Mouse (Mus musculus) left cerebral cortex, adult 18-20 months (tissue): ENCODE data around the gene Prdx3. TPM values are rescaled to one million over a fixed set of nuclear protein-coding genes. Genes with fewer than 3 reads are reported as not detected.

Experiments
- DNase-seq, 2 experiments: peaks; one replicate each; pipeline ENCODE4 v3.0.0; 2021 to 2022; ENCODE audit warnings: low spot score in 2 of 2, mixed read lengths in 1 of 2
- long read RNA-seq, 2 experiments: library from polyadenylated mRNA; stranded (forward); transcript quantifications; one replicate each; pipeline ENCODE4 v2.0.0; 2021
- total RNA-seq, 2 experiments: library from RNA; stranded (reverse); gene quantifications; 2 replicates each; pipeline ENCODE4 v1.2.3; 2021

The Prdx3 gene
- 10 to 100 TPM; 71.2 to 75.6 TPM for total RNA-seq
- long read RNA-seq, experiment 1, transcript Prdx3-201 (7 exons, 1,478 nt), result major isoform, 78 of 82 reads
- long read RNA-seq, experiment 1, partial matches to known transcripts, result 1 of 82 reads
- long read RNA-seq, experiment 1, other reads (novel, unspliced or antisense), result 3 of 82 reads
- long read RNA-seq, experiment 2, transcript Prdx3-201 (7 exons, 1,478 nt), result major isoform, 86 of 93 reads
- long read RNA-seq, experiment 2, partial matches to known transcripts, result 3 of 93 reads
- long read RNA-seq, experiment 2, other reads (novel, unspliced or antisense), result 4 of 93 reads

DNA sequence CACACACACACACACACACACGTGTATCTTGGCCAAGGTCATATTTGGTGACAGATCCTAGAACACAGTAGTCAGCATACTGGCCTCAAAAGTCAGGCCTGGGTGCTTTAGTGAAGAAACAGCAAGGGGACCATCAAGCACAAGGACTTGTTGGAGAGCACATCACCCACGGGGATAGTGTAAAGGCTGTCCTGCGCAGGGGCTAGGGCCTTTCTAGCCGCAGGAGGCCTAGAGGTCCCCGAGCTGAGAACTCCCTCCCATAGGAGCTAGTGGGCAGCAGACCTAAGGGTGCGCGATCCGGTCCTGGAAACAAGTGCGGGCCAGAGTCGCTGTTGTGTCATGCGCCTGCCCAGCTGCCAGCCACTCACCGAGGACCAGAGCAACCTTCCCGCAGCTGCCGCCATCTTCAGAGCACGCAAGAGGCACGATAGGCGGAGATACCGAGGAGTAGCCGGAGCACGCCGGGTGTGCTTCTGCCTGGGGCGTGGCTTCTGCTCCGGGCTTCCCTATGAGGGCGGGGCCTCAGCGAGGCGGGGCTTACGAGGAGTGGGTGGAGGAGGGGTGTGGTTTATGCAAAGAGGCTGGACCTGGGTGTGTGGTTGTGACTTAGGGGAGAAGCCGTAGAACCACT lies at the start of gene Prdx3:
Prdx3 (minus strand) TSS at position 493 of the 631 bp plus-strand sequence.
- peak; percentile 91 to 94 for DNase-seq

DNA sequence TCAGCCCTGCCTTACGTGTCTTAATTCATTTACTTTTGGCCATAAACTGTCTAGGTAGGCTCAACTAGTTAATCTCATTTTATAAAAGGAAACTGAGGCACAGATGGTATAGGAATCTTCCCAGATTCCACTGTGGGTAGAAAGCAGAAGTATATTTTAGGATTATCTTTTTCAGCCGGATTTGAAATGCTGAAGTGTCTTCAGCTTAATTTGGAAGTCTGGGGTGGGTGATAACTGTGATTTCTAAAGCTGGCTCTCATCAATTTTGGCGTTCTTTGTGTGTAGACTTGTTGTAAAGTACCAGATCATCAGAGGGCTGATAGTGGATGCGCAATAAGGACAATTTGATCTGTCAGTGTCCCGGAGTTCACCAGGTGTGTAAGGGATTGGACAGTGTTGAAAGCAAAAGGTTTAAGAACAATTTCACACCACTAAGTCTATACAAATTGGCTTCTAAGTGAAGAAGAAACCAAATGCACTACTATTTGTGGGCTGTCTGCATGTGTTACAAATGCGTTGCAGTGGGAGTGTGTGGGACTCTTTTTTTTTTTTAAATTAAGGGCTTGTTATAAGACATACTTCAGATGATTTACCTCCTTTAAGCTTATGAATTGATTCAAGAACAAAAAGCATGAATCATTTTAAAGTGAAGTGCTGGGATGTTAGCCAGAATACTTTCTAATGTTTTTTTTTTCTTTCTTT lies 42.7 kb upstream of the Prdx3 start:
- peak in 1 of 2 experiments; percentile 5 for DNase-seq

DNA sequence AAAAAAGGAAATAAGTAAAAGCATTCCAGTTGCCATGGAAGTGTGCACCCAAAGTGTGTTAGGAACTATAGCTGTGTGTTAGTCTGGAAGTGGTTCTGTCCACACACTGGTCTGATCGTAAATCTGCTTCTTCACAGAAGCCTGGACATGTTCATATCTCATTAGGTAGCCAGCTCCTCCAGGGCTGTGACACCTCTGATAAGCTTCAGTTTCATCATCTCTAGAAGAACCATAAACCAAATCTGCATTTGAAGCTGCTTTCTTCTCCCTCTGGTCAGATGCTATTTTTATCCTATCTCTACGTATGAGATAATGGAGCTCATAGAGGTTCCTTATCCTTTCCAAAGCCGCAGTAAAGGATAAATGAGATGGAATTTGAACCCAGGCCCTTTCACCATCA lies 41.5 kb upstream of the Prdx3 start:
- no peak for DNase-seq

DNA sequence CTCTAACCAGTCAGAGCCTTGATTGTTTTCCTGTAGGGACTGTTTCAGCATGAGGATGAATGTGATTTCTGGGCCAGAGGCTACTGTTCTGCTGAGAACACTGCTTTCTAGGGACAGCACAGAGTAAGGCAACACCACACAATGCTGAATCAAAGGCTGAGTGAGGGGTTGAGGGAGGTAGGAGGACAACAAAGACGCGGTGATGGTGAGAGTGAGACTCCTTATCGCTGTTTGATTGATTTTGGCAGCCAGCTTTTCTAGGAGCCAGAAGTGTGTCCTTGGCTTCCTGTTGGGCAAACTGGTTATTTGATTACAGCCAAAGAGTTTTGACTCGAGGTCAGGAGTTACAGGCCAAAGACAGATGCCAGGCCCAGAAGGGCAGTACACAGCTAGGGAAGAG lies 40.9 kb upstream of the Prdx3 start:
- DNase-seq, result no peak

DNA sequence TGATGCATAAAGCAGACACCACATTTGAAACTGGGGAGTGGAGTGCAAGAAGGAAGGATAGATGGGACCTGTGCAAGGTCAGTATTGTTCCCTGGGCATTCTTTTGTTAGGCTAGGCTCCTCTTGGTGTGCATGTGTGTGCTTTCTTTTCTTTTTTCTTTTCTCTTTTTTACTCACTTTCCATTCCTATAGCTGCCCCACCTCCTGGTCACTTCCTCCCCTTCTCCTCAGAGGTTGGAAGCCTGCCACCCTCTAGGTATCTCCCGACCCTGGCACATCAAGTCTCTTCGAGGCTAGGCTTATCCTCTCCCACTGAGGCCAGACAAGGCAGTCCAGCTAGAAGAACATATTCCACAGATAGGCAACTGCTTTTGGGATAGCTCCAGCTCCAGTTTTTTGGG lies 37.3 kb upstream of the Prdx3 start:
- DNase-seq, result no peak

DNA sequence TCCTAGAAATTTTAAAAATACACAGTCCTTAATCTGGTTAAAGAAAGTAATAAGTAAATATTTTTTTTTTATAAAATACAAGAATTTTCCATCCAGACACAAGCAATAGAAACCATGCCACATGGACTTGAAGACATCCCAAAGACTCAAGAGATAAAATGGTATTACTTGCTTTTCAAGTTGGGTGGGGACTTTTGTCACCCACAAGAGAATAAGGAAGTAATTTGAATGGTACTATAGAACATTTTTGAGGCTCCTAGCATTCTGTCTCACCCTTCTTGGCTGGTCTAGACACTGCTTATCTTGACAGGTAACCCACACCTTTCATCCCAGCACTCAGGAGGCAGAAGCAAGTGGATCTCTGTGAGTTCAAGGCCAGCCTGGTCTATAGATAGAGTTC lies 35.9 kb upstream of the Prdx3 start:
- no peak for DNase-seq

DNA sequence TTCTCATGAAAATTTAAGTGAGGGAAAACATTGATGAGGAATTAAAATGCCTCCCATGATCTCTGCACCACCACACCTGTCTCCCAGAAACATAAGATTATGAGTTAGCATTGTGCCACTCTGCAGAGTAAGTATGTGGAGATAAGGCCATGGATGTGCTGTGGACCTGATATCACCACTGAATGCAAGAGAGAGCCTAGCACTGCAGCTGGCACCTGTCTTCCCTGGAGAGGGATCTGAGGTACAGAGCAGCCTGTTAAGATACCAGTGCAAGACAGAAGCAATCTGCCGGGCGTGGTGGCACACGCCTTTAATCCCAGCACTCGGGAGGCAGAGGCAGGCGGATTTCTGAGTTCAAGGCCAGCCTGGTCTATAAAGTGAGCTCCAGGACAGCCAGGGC lies 31.1 kb upstream of the Prdx3 start:
- DNase-seq, result no peak

DNA sequence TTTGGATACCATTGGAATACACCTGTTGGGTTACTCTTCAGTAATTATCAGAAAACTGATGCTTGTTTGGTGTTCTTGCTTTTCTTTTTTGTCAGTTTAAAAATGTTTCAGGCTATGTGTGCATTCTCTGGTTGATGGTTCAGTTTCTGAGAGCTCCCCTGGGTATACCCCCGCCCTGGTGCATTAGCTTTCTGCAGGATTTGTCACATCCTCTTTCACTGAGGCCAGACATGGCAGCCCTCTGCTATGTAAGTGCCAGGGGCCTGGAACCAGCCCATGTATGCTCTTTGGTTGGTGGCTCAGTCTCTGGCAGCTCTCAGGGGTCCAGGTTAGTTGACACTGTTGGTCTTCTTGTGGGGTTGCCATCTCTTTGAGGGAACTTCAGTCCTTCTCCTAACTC lies 29.6 kb upstream of the Prdx3 start:
- DNase-seq, result no peak

DNA sequence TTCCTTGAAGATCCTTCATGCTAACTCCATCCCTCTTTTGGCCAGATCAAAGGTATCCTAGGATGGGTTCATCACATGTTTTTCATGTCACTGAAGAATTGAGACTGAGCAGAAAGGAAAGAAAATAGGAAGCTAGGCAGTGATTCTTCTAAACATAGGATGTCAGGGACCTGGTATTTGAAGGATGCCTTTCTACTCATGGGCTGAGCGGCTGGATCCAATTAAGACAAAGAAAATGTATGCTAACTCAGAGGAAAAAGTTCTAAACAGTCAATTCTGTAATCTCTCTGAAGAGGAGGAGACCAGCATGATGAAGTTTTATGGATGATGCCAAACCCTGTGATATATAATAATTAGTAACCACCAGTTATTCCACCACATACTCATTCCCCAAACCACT lies 28.8 kb upstream of the Prdx3 start:
- no peak for DNase-seq

DNA sequence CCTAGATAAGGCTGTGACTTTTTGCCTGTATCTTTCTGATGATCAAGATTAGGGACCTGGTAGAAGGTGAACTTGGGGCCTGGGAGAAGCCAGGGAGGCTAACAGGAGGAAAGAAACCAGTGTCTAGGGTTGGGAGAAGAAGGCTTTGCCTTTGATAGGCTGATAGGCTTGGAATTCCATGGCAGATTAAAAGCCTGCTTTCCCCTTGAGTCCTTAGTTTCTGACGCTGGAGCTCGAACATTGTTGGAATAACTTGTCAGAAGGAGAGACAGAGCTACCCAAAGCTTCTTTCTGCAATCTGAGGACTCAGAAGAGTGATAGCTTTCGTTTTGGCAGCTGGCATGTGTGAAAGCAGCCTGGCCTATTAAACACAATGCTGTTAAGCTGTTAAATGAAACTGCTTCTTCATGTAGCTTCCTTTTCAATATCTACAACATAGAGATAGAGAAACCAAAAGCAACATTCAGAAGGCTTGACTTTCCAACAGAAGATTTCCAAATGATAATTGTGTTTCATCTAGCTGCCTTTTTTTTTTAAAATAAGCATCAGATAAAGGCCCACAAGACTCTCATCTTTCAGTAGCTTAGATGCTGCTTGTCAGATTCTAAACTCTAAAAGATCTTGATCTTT lies 21.0 kb upstream of the Prdx3 start:
- DNase-seq, result no peak

DNA sequence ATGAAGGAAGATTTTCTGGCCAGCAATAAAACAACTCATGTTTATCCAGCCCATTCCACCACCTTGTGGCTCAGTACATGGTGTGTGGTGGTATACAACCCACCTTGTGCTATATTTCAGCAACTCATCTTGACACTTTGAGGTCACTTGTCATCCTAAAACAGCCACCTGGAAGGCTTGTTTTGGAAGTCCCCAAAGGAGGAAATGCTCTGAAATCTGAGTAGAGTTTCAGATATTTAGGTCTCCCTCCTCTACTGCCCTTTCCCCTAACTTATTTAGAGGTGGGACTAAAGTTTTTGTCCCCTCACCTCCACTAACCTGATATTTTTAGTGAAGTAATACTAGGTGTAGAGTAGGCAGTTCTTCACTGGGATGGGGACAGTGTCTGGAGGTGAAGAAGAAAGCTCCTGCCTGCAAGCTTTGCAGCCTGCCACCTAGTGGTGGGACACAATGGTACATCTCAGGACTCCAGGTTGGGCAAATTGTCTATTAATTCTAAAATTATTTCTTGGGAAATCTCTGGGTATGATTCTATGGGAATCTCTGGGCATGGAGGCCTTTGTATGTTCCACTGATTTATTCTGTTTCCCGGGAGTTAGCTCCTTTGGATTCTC lies 17.7 kb upstream of the Prdx3 start:
- DNase-seq, result peak; percentile 66 to 75

DNA sequence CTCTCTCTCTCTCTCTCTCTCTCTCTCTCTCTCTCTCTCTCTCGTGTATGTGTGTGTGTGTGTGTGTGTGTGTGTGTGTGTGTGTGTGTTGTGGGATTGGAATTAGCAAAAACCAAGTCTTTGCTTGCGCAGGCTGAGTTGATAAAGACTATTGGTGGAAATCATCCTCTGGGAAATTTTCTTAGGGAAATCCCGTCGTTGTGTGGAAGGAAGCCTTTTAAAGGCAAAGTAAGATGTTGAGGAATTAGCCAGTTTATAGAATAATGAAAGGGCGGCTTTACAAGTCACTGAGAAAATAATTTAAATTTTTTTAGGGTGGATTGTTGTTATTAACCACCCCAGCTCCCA lies 16.7 kb upstream of the Prdx3 start:
- DNase-seq, result no peak

DNA sequence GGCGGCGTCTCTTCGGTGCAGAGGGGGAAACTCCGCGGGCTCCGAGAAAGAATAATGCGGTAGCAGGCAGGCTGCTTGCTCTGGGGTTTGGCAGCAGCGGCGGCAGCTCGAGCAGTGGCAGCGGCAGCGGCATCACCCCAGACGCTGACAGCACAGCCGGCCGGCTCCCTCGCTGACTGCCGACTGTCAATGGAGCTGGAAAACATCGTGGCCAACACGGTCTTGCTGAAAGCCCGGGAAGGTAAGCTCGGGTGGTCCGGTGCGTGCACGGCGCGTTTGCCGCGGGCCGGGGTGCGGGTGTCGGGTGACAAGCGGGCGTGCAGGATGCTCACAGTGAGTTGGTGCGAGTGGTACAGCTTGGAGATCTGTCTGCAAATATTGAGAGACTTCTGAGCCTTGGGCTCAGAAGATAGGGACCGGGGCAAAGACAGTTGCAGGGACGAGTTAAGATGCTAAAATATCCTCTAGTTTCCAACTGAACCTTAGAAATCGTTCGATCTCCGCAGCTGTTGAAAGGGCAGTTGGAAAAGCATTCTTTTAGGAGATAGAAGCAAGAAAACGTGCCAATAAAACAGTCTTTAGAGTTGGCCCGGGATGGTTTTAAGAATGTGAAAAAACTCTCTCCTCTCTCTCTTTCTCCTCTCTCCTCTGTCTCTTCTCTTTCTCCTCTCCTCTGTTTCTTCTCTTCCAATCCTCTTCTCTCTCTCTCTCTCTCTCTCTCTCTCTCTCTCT lies 16.2 kb upstream of the Prdx3 start:
- peak in 1 of 2 experiments; percentile 42 for DNase-seq

DNA sequence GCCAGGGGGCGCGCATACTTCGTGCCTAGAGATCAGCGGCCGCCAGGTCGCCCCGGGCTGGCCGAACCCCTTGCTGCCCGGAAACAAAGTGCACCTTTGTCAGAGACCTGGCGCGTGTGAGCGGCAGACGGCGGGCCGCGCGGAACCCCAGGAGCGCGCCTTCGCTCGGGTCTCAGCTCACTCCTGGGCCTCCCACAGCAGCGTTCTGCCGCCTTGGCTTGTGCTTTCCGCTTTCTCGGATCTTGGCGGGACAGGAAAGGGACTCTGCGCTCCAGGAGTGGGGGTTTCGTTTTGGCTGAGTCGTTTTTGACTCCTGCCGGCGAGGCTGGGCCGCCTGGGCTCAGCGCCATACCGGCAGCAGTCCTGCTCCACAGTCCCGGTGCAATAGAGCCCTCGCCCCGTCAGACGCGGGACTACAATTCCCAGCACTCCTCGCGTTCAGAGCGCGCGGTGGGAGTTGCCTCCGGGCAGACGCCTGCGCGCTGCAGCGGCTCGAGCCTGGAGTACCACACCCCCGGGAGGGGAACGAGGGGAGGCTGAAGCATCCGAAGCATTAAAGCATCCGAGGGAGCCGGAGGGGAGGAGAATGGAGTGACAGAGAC lies 15.5 kb upstream of the Prdx3 start, which contains the start of gene Grk5:
Grk5 (plus strand) TSS at position 36 of the 602 bp plus-strand sequence.
- peak; percentile 93 to 95 for DNase-seq

DNA sequence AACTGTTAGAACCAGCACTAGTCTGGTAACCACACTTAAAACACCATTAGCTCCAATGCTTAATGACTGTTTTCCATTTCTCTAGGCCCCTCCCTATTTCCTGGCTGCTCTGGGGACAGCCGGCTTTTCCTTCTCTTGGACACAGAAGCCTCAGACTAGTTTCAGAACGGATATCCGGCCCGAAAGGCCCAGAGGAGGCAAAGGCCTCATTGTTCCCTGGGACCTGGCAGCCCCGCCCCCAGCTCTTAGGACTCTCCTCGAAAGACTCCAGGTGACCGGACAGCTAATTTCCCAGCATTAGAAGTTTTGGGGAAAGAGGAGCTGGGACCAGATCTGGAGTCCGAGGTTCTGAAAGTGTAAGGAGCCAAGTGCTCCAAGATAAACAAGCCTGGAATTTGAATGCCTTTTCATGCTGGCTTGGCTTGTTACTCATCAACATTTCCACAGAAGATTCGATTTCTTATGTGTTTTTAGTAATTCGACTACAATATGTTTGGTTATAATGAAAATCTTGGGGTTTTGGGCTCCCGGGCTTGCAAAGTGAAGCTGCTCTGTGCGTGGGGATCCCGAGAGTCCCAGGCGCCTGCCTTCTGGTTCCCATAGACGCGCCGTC lies 14.9 kb upstream of the Prdx3 start:
- peak in 1 of 2 experiments; percentile 6 for DNase-seq

DNA sequence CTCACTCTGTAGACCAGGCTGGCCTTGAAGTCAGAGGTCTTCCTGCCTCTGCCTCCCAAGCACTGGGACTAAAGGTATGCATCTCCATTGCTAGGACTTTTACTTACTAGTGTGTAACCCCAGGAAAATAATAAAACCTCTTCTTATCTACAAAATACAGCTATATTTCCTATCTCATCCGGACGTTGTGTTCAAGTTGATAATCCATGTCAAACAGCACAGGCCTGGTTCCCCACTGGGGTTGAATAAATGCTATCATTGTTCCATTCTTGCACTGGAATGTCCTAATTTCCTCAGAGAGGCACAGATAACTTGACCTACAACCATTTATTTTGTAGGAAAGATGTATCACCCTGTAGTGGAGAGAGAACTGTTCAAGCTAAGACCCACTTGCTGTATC lies 13.3 kb upstream of the Prdx3 start:
- no peak for DNase-seq

DNA sequence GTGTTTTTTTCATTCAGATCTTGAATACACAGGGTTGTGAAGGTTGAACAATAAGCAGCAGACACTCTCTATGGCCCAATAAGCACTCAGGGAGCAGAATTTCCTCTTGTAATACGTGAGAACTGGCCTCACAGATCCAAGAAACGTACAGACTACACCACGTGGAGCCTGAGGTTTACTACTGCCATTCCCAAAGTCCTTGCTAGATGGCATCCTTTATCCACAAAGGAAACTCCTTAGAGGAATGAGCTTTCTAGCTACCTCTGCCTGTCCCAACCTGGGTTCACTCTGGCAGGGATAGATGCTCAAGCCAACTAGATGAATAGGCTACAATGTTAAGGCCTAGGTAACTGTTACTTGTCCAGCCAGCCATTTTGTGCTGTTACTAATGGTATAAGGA lies 8.8 kb upstream of the Prdx3 start:
- peak; percentile 37 to 47 for DNase-seq

DNA sequence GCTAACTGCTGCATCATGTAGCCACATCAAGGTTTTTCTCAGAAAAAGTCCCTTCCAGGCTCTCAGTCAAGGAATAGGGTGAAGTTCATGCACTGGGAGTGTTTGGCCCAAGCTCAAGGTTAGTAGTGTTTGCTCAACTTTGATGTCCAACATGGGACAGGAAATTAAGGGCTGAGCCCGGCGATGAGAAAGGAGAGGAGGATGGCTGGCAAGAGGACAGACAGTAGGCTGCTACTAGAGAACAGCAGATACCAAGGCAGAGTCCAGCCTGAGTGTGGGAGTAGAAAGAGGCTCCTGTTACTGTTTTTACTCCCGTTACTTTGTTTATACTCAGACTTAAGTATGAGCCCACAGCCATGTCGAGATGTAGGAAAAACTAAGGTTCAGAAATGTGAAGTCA lies 855 bp downstream of the Prdx3 start:
- peak; percentile 23 to 31 for DNase-seq

DNA sequence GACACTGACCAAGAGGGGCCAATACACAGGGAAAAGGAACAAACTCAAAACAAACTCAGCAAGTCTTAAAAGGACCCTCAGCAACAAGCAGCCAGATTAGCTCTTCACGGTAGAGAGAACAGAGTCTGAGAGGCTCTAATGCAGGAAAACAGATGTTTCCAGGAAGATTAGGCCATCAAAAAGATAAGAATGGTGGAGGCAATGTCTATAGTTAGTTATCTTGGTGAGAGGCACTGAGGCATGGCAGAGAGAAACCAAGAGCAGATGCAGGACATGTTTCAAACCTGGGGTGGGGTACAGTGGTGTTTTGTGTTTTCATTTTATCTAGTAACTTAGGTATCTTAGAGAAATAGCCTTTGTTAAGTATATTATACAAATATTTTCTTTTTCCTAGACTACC lies 2.1 kb downstream of the Prdx3 start:
- DNase-seq, result no peak

DNA sequence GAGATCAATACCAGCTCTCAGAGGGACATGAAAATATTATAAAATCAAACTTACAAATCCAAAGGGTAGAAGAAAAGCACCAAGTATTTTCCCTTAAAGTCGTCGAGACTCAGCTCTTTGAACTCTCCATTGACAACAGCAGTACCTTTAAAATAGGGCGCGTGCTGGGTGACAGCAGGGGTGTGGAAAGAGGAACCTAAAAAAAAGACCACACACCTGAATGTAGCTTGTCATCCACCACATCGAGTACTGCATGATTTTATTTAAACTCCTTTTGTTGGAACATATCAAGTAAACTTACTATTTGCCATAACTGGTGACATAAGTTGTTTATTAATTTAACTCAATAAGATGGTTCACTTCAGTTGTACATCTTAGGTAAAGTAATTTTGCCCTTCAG lies 3.0 kb downstream of the Prdx3 start:
- DNase-seq, result no peak
